ENCODE assay signal across 16 mouse cellular contexts in the genomic region with DNA sequence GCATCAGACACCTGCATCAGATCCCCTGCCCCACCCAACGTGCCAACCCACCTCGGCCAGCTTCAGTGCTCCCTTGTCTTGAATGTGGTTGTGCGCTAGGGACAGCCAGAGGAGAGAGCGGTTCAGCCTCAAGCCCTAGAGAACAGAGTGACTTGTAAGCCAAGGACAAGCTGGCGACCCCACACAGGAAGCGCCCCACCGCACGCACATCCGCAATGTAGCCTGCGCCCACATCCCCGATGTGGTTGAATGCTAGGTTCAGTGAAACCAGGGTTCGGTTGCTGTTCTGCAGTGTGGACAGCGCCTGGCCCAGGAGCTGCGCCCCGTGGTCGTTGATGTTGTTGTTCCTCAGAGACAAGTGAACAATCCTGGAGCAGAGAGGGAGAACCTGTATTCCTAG. TPM values are rescaled to one million over a fixed set of nuclear protein-coding genes. Genes with fewer than 3 reads are reported as not detected.
DNase-seq lines count a peak whose midpoint lies in the region; ATAC-seq lines count a peak whose summit lies in the region.
"Had no signal": no experiment of that assay in that cellular context is flagged by ENCODE, and none has a peak within 500 bp of the region (broad histone marks: within the 10 kb centered on the region; RNA-seq: fewer than 3 reads in every experiment).

No protein-coding gene starts in this region.

- no peaks in the 10 kb centered on the region; the same call in 1 of the 2 replicates for H3K36me3 ChIP-seq in splenic B cell, adult 2 months (ENCODE audit: control insufficient read depth, insufficient read depth, low read length, poor library complexity, severe bottlenecking)

- intact Hi-C loops in heart, postnatal 10 days (cut with DNase I) = no loop called here

- H3K27me3 ChIP-seq in splenic B cell, adult 2 months (ENCODE audit: control insufficient read depth, insufficient read depth, low read length, poor library complexity, severe bottlenecking) = no peaks in the 10 kb centered on the region
- H3K27me3 ChIP-seq: embryonic facial prominence, embryonic 12.5 days; heart, embryonic 12.5 days; neural tube, embryonic 15.5 days had no signal

- peak; percentile 67 for ATAC-seq in inflammation-experienced regulatory T-cells, adult 6 months
- ATAC-seq: intestine, embryonic 16.5 days had no signal

- DNase-seq in spleen, adult 18-20 months = peak; percentile 37 to 39
- DNase-seq in spleen, adult 12 weeks (ENCODE audit: low spot score) = no peak
- DNase-seq in splenic B cell, adult 2 months (ENCODE audit: low read depth, low spot score) = peak; percentile 59
- DNase-seq in kidney, adult 9 months = no peak
- no peak for DNase-seq in adrenal gland, adult 2 months
- DNase-seq in heart, postnatal 10 days = no peak
- DNase-seq in layer of hippocampus, postnatal 36 days = no peak
- DNase-seq: cerebellum, adult 11 months; cerebellum, postnatal 36 days; kidney, postnatal 14 days; left cerebral cortex, postnatal 4 days had no signal

RNA-seq across cellular contexts. Expression of gene Lrrc71, which starts 5.7 kb away (rescaled TPM):
- 1 to 10 TPM in 2 of 3 experiments, under 1 TPM in 1; 0.82 to 1.1 (median 1.1) TPM for polyA plus RNA-seq in inflammation-experienced regulatory T-cells, adult 6 months (2017; shearing (Covaris generic))
- 1 to 10 TPM in 1 of 2 experiments, not detected in 1; 1.2 TPM for total RNA-seq in adrenal gland, adult 2 months (2021)
- polyA plus RNA-seq in adrenal gland, adult 2 months (2012; rRNA removed) = 0.06 and 0.43 TPM in 2 replicates
- total RNA-seq in heart, postnatal 10 days (2021) = under 1 TPM; 0.29 to 0.50 TPM
- total RNA-seq in layer of hippocampus, postnatal 36 days (2021) = 1 to 10 TPM in 1 of 2 experiments, under 1 TPM in 1; 0.40 to 1.6 TPM

RNA-seq across cellular contexts. Expression of gene Ntrk1, which starts 52.2 kb away (rescaled TPM):
- under 1 TPM in 1 of 3 experiments, not detected in 2; 0.17 TPM for polyA plus RNA-seq in inflammation-experienced regulatory T-cells, adult 6 months (2017; shearing (Covaris generic))
- 1 to 10 TPM; 4.6 to 6.3 TPM for total RNA-seq in adrenal gland, adult 2 months (2021)
- polyA plus RNA-seq in adrenal gland, adult 2 months (2012; rRNA removed) = 8.8 and 17.4 TPM in 2 replicates
- total RNA-seq in heart, postnatal 10 days (2021) = under 1 TPM; 0.15 to 0.29 TPM
- under 1 TPM in 1 of 2 experiments, not detected in 1; 0.12 TPM for total RNA-seq in layer of hippocampus, postnatal 36 days (2021)

RNA-seq across cellular contexts. Expression of gene Insrr, which starts 54.0 kb away (rescaled TPM):
- 1 to 10 TPM in 2 of 3 experiments, under 1 TPM in 1; 0.42 to 1.2 (median 1.1) TPM for polyA plus RNA-seq in inflammation-experienced regulatory T-cells, adult 6 months (2017; shearing (Covaris generic))
- total RNA-seq in adrenal gland, adult 2 months (2021) = under 1 TPM; 0.52 to 0.69 TPM
- 1.2 and 3.9 TPM in 2 replicates for polyA plus RNA-seq in adrenal gland, adult 2 months (2012; rRNA removed)
- total RNA-seq in heart, postnatal 10 days (2021) = under 1 TPM; 0.20 to 0.55 TPM
- total RNA-seq in layer of hippocampus, postnatal 36 days (2021) = under 1 TPM; 0.15 TPM
- polyA plus RNA-seq: heart, embryonic 12.5 days had no signal

Comparison
In these comparisons a context has a peak if more than half of its experiments do, and no peak if none do; other contexts are left out.
1. DNase-seq: peak in spleen, adult 18-20 months (2 of 2) and splenic B cell, adult 2 months (single experiment); none in spleen, adult 12 weeks (single experiment), kidney, adult 9 months (single experiment), adrenal gland, adult 2 months (single experiment), heart, postnatal 10 days (0 of 2) and layer of hippocampus, postnatal 36 days (0 of 2).
2. RNA of gene Ntrk1, which starts 52.2 kb away (total RNA-seq): 4.6 to 6.3 TPM in adrenal gland, adult 2 months; 0.15 to 0.29 TPM in heart, postnatal 10 days and 0.12 TPM in layer of hippocampus, postnatal 36 days; every median in the first group is over 4 times any median in the second.